Mouse (Mus musculus) heart, embryonic 11.5 days (tissue): ENCODE measurements around the gene Chchd1. TPM values are rescaled to one million over a fixed set of nuclear protein-coding genes. Genes with fewer than 3 reads are reported as not detected.

ENCODE experiments used
- ATAC-seq: fragments of 200-750 bp; cut with Nextera tagmentation; replicated peaks from 2 replicates; pipeline ENCODE4 v1.8.0; 2017; ENCODE audit warnings: moderate library complexity; ENCODE audit not compliant: insufficient number of reproducible peaks, low FRiP score, low TSS enrichment
- H3K27ac ChIP-seq: fragments of 300-500 bp; sonication (generic); 2 replicates; pipeline ENCODE4 v1.5.1; 2014; ENCODE audit warnings: mild to moderate bottlenecking, low read depth, low read length
- H3K27me3 ChIP-seq: fragments of 300-500 bp; sonication (generic); 2 replicates; pipeline ENCODE4 v1.6.1; 2014; ENCODE audit warnings: mild to moderate bottlenecking, low read length, mixed read lengths; ENCODE audit not compliant: control insufficient read depth, insufficient read depth
- H3K36me3 ChIP-seq: fragments of 300-500 bp; sonication (generic); 2 replicates; pipeline ENCODE4 v1.6.1; 2014; ENCODE audit warnings: mild to moderate bottlenecking, low read length, moderate library complexity, mixed read lengths; ENCODE audit not compliant: control insufficient read depth, insufficient read depth
- H3K4me1 ChIP-seq: fragments of 300-500 bp; sonication (generic); 2 replicates; pipeline ENCODE4 v1.6.1; 2014; ENCODE audit warnings: low read length; ENCODE audit not compliant: control insufficient read depth, insufficient read depth
- H3K4me2 ChIP-seq: fragments of 300-500 bp; sonication (generic); 2 replicates; pipeline ENCODE4 v1.6.1; 2014; ENCODE audit warnings: mild to moderate bottlenecking, moderate library complexity
- H3K4me3 ChIP-seq: fragments of 300-500 bp; sonication (generic); 2 replicates; pipeline ENCODE4 v1.5.1; 2014; ENCODE audit warnings: low read depth, low read length
- H3K9ac ChIP-seq: fragments of 300-500 bp; sonication (generic); 2 replicates; pipeline ENCODE4 v1.6.1; 2014; ENCODE audit warnings: mild to moderate bottlenecking, low read depth, low read length, moderate library complexity
- H3K9me3 ChIP-seq: fragments of 300-500 bp; sonication (generic); replicated peaks from 2 replicates; pipeline ENCODE4 v1.6.1; 2016; ENCODE audit warnings: low read length; ENCODE audit not compliant: control insufficient read depth
- whole genome bisulfite sequencing: fragments of 180-500 bp; shearing (Covaris S2); extraction: QIAGEN DNeasy Blood & Tissue Kit; methylation state at CpG from one replicate; pipeline ENCODE4 v1.1.7; 2014; ENCODE audit not compliant: insufficient replicate concordance; 5-methylcytosine and 5-hydroxymethylcytosine counted together
- polyA plus RNA-seq: library from polyadenylated mRNA; unstranded; fragments of >200 nt; fragmentation: Nextera tagmentation; extraction: Ambion mirVana; gene quantifications from 2 replicates; pipeline ENCODE4 v1.2.1, GENCODE M21; 2014

Chchd1 gene
- polyA plus RNA-seq, 1 experiment from 2014 or later: 230 TPM

DNA sequence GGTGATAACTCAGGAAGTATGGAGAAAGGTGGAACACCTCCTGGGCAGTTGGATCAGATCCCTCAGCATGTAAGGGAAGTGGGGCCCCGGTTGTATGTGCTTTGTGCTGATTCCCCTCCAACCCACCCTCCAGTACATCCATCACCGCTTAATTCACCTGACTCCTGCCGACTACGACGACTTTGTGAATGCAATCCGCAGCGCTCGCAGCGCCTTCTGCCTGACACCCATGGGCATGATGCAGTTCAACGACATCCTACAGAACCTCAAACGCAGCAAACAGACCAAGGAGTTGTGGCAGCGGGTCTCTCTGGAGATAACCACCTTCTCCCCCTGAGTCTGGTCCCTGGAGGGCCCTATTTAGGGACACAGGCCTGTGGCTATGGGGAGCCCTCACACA, 20.2 kb downstream of the Chchd1 start:
- WGBS: 82% methylated on average over 12 of the region's 12 CpGs

DNA sequence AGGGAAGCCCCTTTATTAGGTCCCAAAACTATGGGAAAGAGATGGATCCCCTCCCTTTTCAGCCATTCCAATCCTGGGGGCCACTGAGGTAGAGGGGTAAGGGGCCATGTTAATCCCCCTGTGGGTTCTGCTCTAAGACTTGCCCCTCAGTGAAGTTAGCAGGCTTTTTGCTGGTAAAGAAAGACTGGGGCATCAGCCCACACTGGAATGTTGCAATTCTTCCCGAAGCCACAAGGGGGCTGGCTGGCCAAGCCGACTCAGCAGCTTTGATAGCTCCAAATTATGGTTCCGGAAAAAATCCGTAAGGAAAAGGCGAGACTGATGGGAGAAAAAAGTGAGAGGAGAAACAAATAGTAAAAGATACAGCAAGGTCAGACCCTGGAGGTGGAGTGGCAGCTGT, 21.2 kb downstream of the Chchd1 start:
- Histone ChIP-seq H3K36me3 (peaks cover 64% of the 10 kb centered on the region), H3K9me3 (no peaks in the 10 kb centered on the region), H3K4me1 (peaks cover 14% of the 10 kb centered on the region), H3K27me3 (no peaks in the 10 kb centered on the region), H3K27ac (no peak overlapping the region), H3K4me2 (no peak overlapping the region), H3K4me3 (no peak overlapping the region), H3K9ac (no peak overlapping the region)
- WGBS: 38% methylated on average over 5 of the region's 5 CpGs
- no peak for ATAC-seq

More for the DNA sequence above, 20.2 kb downstream of the Chchd1 start:
- no peak overlapping the region for H3K4me3 ChIP-seq
- peaks cover 65% of the 10 kb centered on the region for H3K36me3 ChIP-seq
- no peak overlapping the region for H3K4me2 ChIP-seq
- no peak for ATAC-seq
- no peak overlapping the region for H3K9ac ChIP-seq
- no peak overlapping the region for H3K27ac ChIP-seq
- H3K27me3 ChIP-seq: no peaks in the 10 kb centered on the region
- H3K9me3 ChIP-seq: no peaks in the 10 kb centered on the region
- H3K4me1 ChIP-seq: peaks cover 14% of the 10 kb centered on the region

DNA sequence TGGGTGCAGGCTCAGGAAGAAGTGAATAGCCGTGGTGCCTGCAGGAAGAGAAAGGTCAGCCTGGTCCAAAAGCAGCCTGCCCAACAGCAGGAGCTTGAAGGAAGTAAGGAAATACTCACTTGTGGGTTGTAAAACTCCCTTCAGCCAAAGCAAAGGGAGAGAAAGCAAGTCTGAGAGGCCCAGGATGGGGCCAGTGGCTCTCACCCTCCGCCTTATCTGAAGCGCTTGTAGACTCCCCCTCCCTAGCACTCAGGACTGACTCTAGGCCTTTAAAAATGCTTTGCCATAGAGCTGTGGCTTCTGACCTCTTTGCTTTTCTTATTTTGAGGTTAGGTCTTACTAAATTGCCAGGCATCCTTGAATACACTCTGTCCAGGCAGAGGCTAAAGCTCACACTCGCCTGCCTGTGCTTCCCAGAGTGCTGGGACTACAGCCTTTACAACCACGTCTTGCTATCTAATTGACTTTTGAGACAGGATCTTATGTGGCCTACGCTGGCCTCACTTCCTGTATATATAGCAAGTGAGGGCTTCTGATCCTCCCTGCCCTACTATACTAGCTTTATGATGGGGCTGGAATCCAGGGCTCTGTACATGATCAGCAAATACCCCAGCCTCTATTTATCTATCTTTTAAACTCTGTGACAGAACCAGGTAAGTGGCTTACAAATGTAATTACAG, 23.0 kb downstream of the Chchd1 start:
- peak overlapping the region; percentile 25 for H3K4me2 ChIP-seq
- H3K36me3 ChIP-seq: peaks cover 60% of the 10 kb centered on the region
- no peak for ATAC-seq
- H3K9ac ChIP-seq: 0 out of 2 replicates have a peak overlapping the region, but pooled peaks have one; percentile 11
- peaks cover 14% of the 10 kb centered on the region for H3K4me1 ChIP-seq
- WGBS: 33% methylated on average over 6 of the region's 6 CpGs
- H3K9me3 ChIP-seq: no peaks in the 10 kb centered on the region
- peak overlapping the region; percentile 65 for H3K27ac ChIP-seq
- no peak overlapping the region for H3K4me3 ChIP-seq
- H3K27me3 ChIP-seq: no peaks in the 10 kb centered on the region

DNA sequence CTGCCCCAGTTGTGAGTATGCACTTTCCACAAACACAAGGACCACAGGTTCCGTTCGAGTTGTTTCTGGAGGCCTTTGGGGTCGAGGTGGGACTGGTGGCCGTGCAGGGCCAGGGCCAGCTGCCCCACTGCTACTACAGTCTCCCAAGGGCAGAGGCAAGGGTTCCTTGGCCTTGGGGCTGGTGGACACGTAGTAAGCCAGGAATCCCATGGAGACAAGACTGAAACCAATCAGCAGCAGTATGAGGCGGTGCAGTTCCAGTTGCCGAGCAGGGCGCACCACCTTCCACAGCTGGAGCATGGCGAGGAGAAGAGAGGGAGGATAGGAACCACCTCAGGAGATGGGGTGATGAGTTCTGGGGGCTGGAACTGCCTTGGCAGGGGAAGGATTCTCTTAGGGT, 27.1 kb downstream of the Chchd1 start:
- no peak overlapping the region for H3K9ac ChIP-seq
- no peak overlapping the region; the same call in 1 of the 2 replicates for H3K27ac ChIP-seq
- H3K4me1 ChIP-seq: peaks cover 14% of the 10 kb centered on the region
- H3K9me3 ChIP-seq: no peaks in the 10 kb centered on the region
- H3K4me2 ChIP-seq: no peak overlapping the region
- H3K27me3 ChIP-seq: no peaks in the 10 kb centered on the region
- WGBS: 87% methylated on average over 9 of the region's 9 CpGs
- no peak for ATAC-seq
- no peak overlapping the region for H3K4me3 ChIP-seq
- H3K36me3 ChIP-seq: peaks cover 34% of the 10 kb centered on the region

- Histone ChIP-seq H3K4me1 (peaks cover 13% of the 10 kb centered on the region), H3K4me3 (no peak overlapping the region), H3K27me3 (no peaks in the 10 kb centered on the region), H3K4me2 (no peak overlapping the region), H3K9ac (no peak overlapping the region), H3K27ac (no peak overlapping the region), H3K9me3 (no peaks in the 10 kb centered on the region), H3K36me3 (peaks cover 30% of the 10 kb centered on the region)
- no peak for ATAC-seq
- 86% methylated on average over 9 of the region's 9 CpGs for WGBS
Measured at GRCm38 (mm10) chr14:20730853-20731602, 28.2 kb downstream of the Chchd1 start.

- peak overlapping the region; percentile 84 for H3K4me3 ChIP-seq
- H3K4me2 ChIP-seq: peak overlapping the region; percentile 71
- no peaks in the 10 kb centered on the region for H3K9me3 ChIP-seq
- H3K27ac ChIP-seq: peak overlapping the region; percentile 89
- ATAC-seq: no peak
- H3K36me3 ChIP-seq: peaks cover 27% of the 10 kb centered on the region
- H3K4me1 ChIP-seq: peaks cover 19% of the 10 kb centered on the region
- no peaks in the 10 kb centered on the region for H3K27me3 ChIP-seq
- H3K9ac ChIP-seq: peak overlapping the region; percentile 93
- 42% methylated on average over 12 of the region's 12 CpGs for WGBS
Measured at GRCm38 (mm10) chr14:20733041-20733951, 30.5 kb downstream of the Chchd1 start.

- peak within 1 kb of the TSS; percentile 84 for H3K4me3 ChIP-seq
- peaks cover 29% of the 10 kb centered on the region for H3K36me3 ChIP-seq
- ATAC-seq: peak; percentile 98
- peak within 1 kb of the TSS; percentile 89 for H3K27ac ChIP-seq
- no peaks in the 10 kb centered on the region for H3K9me3 ChIP-seq
- no peaks in the 10 kb centered on the region for H3K27me3 ChIP-seq
- H3K9ac ChIP-seq: peak within 1 kb of the TSS; percentile 93
- H3K4me1 ChIP-seq: peaks cover 22% of the 10 kb centered on the region
- H3K4me2 ChIP-seq: peak within 1 kb of the TSS; percentile 71
- WGBS: under 1% methylated on average over 76 of the region's 81 CpGs
Measured at GRCm38 (mm10) chr14:20733952-20734774, 31.4 kb downstream of the Chchd1 start, which contains the start of gene Ndst2. Gene Ndst2, minus strand, starts transcription at chr14:20734562.
